Mouse (Mus musculus): ENCODE measurements at regions not wholly inside any gene's neighbourhood (a gene's known extent, or its start where the extent isn't known, plus 50 kb on each side); places are given as distances from the start of the nearest gene placed in this dataset.
A peak's percentile ranks its signal among the peaks of the same experiment; 100 is the strongest.

GRCm38 (mm10) chr10:83897558-83897957 is 174.9 kb downstream of the 1500009L16Rik start:
- no peak for DNase-seq

DNA sequence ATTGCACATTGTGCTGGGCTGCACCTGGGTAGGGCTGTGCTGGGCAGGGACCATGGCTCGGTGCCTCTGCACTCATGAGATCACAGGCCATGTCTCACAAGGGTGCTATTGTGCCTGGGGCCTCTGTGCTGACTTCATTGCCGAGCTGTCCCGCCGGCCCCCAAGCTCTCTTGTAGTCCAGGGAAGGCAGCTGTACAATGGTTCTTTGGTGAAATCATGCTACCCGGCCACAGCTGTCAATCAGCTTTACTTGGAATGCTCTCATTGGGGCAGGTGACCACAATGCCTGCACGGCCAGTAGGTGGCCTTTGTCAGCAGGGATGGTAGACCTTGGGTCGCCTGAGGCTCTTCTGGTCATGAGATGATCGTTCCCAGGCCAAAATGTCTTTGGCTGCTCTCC is 184.1 kb downstream of the 1500009L16Rik start:
- no peak for DNase-seq

DNA sequence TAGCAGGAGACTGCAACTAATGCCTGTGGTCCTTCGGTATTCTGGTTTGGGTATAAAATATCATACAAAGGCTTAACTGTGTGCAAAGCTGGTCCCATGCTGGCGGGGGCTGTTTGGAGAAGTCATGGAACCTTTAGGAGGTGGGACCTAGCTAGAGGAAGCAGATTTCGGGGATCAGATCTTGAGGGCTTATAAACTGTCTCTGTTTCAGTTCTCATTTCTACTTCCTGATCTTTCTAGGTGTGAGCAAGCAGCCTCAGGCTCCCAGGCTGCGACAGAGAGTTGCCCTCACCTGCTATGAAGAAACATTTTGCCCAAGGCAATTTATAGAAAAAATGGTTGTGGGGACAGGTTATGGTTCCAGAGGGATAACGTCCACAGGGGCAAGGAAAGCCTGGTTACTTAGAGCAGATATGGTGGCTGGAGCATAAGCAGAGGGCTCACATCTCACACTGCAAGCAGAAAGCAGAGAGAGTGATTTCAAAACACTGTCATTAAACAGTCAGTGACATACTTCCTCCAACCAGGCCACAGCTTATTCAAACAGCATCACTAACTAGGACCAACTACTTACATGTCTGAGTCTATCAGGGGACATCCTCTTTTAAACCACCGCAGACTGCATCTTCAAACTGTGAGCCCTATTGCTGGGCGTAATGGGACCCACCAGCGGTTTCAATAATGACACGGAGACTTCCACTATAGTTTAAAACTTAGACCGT is 188.1 kb downstream of the 1500009L16Rik start:
- no peak for DNase-seq

DNA sequence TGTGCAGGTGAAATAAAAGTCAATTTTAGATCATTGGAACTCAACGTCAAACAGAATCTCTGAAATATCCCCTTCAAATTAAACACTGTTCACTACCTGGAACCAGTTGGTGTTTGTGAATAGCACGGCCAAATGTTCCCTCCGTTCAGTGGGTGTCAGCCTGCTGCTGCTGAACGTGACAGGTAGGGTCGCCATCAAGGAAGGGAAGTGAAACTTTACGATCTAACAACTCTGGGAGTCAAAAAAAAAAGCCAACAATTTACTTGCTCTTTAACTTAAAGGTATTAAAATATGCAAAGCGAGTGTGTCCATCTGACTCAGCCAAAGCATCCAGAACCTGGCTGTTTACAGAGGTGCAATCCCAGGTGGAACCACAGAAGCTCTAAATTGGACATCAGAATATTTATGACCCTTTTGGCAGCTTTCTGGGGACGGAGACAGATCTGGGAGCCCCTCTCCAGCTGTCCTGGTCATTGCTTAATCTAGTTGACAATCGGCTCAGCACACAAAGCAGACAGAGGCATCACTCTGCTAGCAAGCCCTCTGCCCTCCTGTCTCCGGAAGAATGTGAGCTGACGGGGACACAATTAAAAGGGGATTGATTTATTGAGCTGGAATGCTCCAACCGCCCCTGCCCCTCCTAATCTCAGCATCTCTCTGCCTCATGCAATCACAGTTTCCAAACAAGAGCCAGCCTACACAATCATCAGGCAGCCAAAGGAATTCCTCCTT is 191.9 kb downstream of the 1500009L16Rik start:
- DNase-seq = peak; percentile 76

- no peak for DNase-seq
Measured at GRCm38 (mm10) chr10:83915133-83915730, 192.6 kb downstream of the 1500009L16Rik start.

GRCm38 (mm10) chr10:83926990-83927389 is 204.3 kb downstream of the 1500009L16Rik start:
- DNase-seq = no peak

DNA sequence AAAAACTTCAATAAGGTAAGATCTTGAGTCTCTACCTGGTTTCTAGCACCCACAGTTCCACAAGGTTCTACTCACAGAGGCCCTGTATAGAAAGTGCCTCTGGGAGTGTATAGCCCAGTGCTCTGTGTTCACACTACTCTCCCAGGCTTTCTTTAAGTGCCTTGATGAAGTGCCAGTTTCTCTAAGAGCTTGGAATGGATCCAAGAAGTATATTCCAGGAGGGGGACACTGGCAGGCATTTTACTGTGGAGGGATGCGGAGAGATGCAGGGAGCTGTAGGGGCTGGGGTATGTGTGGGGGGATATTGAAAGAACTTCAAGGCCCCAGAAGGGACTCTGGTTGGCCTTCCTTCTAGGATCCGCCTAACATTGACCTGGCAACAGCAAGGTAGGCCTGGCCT is 204.9 kb downstream of the 1500009L16Rik start:
- DNase-seq = no peak

GRCm38 (mm10) chr10:83931758-83932157 is 209.1 kb downstream of the 1500009L16Rik start:
- no peak for DNase-seq

DNA sequence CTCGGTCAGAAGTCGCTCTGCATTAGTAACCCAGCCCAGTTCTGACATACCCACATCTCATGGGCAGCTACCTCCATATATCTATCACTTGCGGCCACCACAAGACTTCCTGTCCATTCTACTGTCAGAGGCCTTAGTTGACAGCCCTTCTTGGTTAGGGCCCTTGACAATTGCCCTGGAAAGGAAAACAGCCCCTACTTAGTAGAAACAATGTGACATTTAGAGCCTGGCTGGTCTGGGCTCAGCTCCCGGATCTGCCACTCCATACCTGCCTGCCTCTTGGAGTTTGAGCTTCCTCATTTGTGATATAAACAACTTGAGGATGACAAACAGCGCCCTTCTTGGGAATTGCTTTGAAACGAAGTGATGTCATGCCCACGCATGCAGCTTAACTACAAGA is 210.5 kb downstream of the 1500009L16Rik start:
- no peak for DNase-seq

- DNase-seq = no peak
Measured at GRCm38 (mm10) chr10:83934498-83934897, 211.8 kb downstream of the 1500009L16Rik start.

DNA sequence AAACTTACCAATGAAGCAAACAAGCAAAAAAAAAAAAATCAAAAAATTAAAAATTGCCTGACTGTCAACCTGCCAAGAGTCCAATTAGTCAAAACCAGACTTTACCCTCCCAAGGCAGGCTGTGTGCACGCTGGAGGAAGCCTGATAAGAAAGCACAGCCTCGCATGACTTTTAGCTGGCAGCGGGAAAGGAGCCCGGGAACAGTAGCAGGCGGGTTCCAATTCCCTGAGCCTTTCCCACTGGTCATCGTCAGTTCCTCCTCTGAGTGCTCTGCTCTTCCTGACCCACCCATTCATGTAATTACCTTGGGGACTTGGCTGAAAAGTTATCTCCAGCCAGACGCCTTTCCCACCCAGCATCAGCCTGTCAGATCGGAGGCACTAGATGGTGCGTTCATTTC is 214.5 kb downstream of the 1500009L16Rik start:
- no peak for DNase-seq

DNA sequence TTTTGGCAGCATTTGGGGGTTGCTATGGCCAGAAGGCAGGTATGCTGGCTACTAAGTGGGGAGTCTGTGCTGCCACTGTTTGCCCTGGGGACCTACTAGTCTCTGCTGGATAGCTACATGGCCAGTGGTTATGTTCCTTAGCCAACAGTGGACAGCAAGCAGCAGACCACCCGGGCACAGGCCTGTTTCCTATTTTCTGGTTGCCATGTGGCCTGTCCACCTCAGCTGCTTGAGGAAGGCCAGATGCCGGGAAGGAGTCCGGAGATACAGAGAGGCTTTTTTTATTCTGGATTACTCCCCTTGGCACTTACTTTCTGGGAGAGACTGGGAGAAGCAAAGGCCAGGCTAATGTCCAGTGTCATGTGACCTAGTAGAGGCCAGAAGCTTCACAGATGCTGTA is 219.4 kb downstream of the 1500009L16Rik start:
- DNase-seq = peak; percentile 27

DNA sequence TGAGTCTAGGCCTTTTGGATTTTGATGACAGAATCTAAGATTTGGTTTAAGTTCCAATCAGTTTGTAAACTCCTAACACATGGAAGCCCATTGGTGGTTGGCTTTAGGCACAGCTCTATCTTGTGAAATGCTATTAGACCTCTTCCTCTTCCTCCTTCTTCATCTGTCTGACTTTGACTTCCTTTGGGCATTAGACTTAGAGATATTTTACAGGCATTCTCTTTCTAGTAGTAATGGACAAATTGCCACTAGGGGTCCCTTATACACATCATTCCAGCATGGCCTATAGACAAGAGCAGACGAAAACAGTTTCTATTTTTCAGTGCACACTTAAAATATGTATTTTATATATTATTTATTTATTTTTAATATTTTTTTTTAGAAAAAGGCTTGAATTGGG is 221.5 kb downstream of the 1500009L16Rik start:
- no peak for DNase-seq

- DNase-seq = no peak
Measured at GRCm38 (mm10) chr10:83944897-83945296, 222.2 kb downstream of the 1500009L16Rik start.

GRCm38 (mm10) chr10:83945503-83945902 is 222.8 kb downstream of the 1500009L16Rik start:
- DNase-seq = no peak

GRCm38 (mm10) chr10:83946186-83947176 is 223.8 kb downstream of the 1500009L16Rik start:
- no peak for DNase-seq

DNA sequence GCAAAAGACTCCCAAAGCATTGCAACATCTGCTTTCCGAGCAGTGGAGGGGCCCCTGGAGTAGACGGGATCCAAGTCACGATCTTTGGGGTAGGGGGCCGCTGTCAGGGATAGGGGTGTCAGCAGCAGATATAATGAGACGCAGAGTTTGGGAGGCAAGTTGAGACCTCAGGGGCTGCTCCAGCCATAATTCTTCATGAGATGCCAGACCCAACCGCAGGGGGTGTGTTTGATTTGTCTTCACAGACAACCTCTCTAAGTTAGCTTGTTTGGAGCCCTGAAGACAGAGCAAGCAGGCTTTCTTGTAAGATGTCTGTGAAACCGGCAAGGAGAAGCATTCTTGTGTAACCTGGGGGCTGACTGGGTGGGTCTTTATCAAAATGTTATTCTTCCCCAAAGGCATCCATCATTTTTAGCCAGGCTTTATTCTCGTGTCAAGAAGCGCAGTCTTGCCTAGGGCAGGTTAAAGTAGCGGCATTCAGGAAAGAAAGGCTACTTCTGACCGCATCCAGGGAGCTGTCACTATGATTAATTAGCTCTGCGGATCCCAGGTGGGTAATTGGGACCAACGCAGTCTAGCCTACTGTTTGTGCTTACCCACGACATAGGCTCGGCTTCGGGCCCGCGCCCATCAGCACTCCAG is 234.6 kb downstream of the 1500009L16Rik start:
- DNase-seq = peak; percentile 71

DNA sequence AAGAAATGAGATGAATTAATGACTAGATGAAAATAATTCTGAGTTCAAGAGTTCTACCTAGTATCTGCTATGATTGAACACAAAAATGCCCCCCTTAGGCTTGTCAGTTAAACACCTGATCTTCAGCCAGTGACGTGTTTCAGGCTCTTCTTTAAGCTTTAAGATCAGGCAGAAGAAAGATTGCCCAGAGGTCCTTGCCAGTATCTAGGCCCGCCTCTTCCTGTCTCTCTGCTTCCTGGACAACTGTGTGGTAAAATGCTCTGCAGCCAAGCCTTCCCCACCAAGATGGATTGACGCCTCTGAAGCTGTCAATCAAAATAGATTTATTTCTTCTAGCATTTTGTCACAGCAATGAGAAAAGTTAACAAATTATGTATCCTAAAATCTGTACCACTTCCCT is 235.7 kb downstream of the 1500009L16Rik start:
- DNase-seq = no peak

- no peak for DNase-seq
Measured at GRCm38 (mm10) chr10:83958826-83959225, 236.2 kb downstream of the 1500009L16Rik start.

- DNase-seq = no peak
Measured at GRCm38 (mm10) chr10:83963232-83963760, 240.6 kb downstream of the 1500009L16Rik start.

DNA sequence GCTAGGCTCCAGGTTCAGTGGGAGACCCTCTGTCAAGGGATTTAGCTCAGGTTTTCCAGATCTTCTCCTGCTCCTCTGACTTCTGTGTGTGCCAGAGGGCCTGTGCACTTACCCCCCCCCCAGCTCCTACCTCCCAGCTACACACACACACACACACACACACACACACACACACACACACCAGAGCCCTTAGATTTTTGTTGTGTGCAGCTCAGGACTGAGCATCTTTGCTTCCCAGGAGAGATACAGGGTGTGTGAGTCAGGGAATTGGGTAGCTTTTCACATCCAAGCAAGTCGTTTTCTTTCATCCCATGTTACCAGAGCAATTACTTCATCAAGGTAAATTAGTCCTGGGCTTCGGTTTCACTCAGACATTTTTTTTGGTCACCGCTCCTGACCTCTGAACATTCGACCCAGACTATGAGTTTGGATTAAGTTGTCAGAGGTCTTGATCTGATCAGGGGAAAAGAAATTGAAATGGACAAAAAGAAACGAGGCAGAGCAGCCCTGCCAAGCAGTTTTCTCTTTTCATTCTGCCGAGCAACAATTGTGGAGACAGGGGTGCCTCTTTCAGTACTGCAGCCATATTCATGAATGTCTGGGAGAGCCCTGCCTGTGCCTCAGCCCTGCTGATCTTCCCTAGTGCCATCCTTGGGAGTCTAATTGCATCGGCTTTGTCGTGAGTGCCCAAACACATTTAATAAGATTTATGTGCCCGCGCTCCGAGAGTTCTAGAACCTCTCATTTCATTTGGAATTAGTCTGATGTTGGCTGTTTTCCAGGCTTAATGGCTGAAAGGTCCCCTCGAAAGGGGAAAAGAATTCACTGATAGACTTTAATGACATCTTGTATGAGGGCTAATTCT is 241.3 kb downstream of the 1500009L16Rik start:
- no peak for DNase-seq
